In genomic region chr2:24949421-24950188, GRCm38 (mm10) we compare ENCODE assay signal across 7 mouse cellular contexts. TPM values are rescaled to one million over a fixed set of nuclear protein-coding genes. Genes with fewer than 3 reads are reported as not detected.
DNase-seq lines count a peak whose midpoint lies in the region; ATAC-seq and TF ChIP-seq lines count a peak whose summit lies in the region.

TSS of gene Zmynd19 (plus strand) at chr2:24949792.

- H3K4me3 ChIP-seq in intestine, postnatal 0 days (ENCODE audit: low read depth, low read length) = peak within 1 kb of the TSS; percentile 93
- peak within 1 kb of the TSS; percentile 89 for H3K4me3 ChIP-seq in midbrain, embryonic 12.5 days
- H3K4me3 ChIP-seq in small intestine, adult 2 months (ENCODE audit: low read depth, low read length) = peak within 1 kb of the TSS; percentile 93

- peak within 1 kb of the TSS; percentile 99 for H3K4me2 ChIP-seq in intestine, postnatal 0 days (replicated peaks; ENCODE audit: low read depth)
- H3K4me2 ChIP-seq in midbrain, embryonic 12.5 days (replicated peaks) = peak within 1 kb of the TSS; percentile 94

- peaks cover 22% of the 10 kb centered on the region for H3K36me3 ChIP-seq in intestine, postnatal 0 days (ENCODE audit: control insufficient read depth, insufficient read depth)
- H3K36me3 ChIP-seq in midbrain, embryonic 12.5 days = peaks cover 31% of the 10 kb centered on the region
- peaks cover 13% of the 10 kb centered on the region for H3K36me3 ChIP-seq in small intestine, adult 2 months (ENCODE audit: control insufficient read depth, insufficient read depth, low read length)

- under 1% methylated on average over 103 of the region's 108 CpGs for WGBS in intestine, postnatal 0 days
- WGBS in midbrain, embryonic 12.5 days = under 1% methylated on average over 108 of the region's 108 CpGs
- WGBS in small intestine, adult 2 months = 1% methylated on average over 97 of the region's 108 CpGs

- peaks cover 5% of the 10 kb centered on the region; the same call in 1 of the 2 replicates for H3K4me1 ChIP-seq in intestine, postnatal 0 days (replicated peaks; ENCODE audit: control insufficient read depth, insufficient read depth, low read length)
- H3K4me1 ChIP-seq in midbrain, embryonic 12.5 days = peaks cover 16% of the 10 kb centered on the region
- peaks cover 4% of the 10 kb centered on the region; the same call in 1 of the 2 replicates for H3K4me1 ChIP-seq in small intestine, adult 2 months (ENCODE audit: control insufficient read depth, insufficient read depth, insufficient read length, low read length)

- TF ChIP-seq POLR2A in small intestine, adult 2 months (IDR thresholded peaks at IDR 0.05; ENCODE audit: low read depth, low read length) = peak; percentile 39; the same call in 1 of the 2 replicates

- 0 out of 2 replicates have a peak, but pooled peaks have one; percentile 5 for TF ChIP-seq CTCF in intestine, postnatal 0 days (IDR thresholded peaks at IDR 0.05; ENCODE audit: low read depth)
- TF ChIP-seq CTCF in small intestine, adult 2 months (IDR thresholded peaks at IDR 0.05; ENCODE audit: extremely low read depth, insufficient read length, insufficient replicate concordance, low read depth, low read length) = no peak

- no peaks in the 10 kb centered on the region for H3K9me3 ChIP-seq in intestine, postnatal 0 days (ENCODE audit: control insufficient read depth)
- no peaks in the 10 kb centered on the region for H3K9me3 ChIP-seq in midbrain, embryonic 12.5 days

- peak within 1 kb of the TSS; percentile 85 for H3K9ac ChIP-seq in intestine, postnatal 0 days (ENCODE audit: low read depth, low read length)
- H3K9ac ChIP-seq in midbrain, embryonic 12.5 days (replicated peaks) = peak within 1 kb of the TSS; percentile 94

- peak; percentile 94 for DNase-seq in adrenal gland, adult 8-10 months
- DNase-seq in embryo, embryonic 9.5 days (ENCODE audit: extremely low spot score) = peak; percentile 97
- no peak for DNase-seq in gonadal fat pad, adult 2 months (ENCODE audit: low read depth)
- DNase-seq in left cerebral cortex, postnatal 4 days = peak; percentile 99

- ATAC-seq in intestine, postnatal 0 days = peak; percentile 100
- ATAC-seq in midbrain, embryonic 12.5 days (ENCODE audit: low FRiP score, low read depth) = peak; percentile 99

- no peaks in the 10 kb centered on the region for H3K27me3 ChIP-seq in intestine, postnatal 0 days (replicated peaks; ENCODE audit: control insufficient read depth, insufficient read depth, low read length)
- no peaks in the 10 kb centered on the region for H3K27me3 ChIP-seq in midbrain, embryonic 12.5 days
- H3K27me3 ChIP-seq in small intestine, adult 2 months (ENCODE audit: control insufficient read depth, insufficient read depth, low read length) = no peaks in the 10 kb centered on the region

- peak within 1 kb of the TSS; percentile 57 for H3K27ac ChIP-seq in intestine, postnatal 0 days (ENCODE audit: low read depth, low read length)
- peak within 1 kb of the TSS; percentile 69 for H3K27ac ChIP-seq in midbrain, embryonic 12.5 days (replicated peaks)
- H3K27ac ChIP-seq in small intestine, adult 2 months (ENCODE audit: insufficient read depth, low read depth, low read length) = no peak within 1 kb of the TSS

- intact Hi-C loops in left cerebral cortex, postnatal 4 days (cut with DNase I) = no loop called here

RNA-seq across cellular contexts. Expression of gene Zmynd19, which starts in this region (rescaled TPM):
- 10 to 100 TPM; 20.5 to 30.3 (median 24.1) TPM for total RNA-seq in adrenal gland, adult 8-10 months (2022)
- 10.9 and 11.4 TPM in 2 replicates for polyA plus RNA-seq in gonadal fat pad, adult 2 months (2012; rRNA removed)
- polyA plus RNA-seq in intestine, postnatal 0 days (2015; fragmentation: Nextera tagmentation; extraction: Ambion mirVana) = 5.0 and 5.2 TPM in 2 replicates
- 10 to 100 TPM; 66.4 to 72.3 TPM for total RNA-seq in left cerebral cortex, postnatal 4 days (2021)
- 19.8 and 24.7 TPM in 2 replicates for polyA plus RNA-seq in midbrain, embryonic 12.5 days (2016; fragmentation: Nextera tagmentation; extraction: Ambion mirVana)
- polyA plus RNA-seq in small intestine, adult 2 months (2012; rRNA removed) = 1.7 and 3.2 TPM in 2 replicates
